Mouse (Mus musculus) heart, adult 2 months (tissue): ENCODE results near the gene Isca1. TPM values are rescaled to one million over a fixed set of nuclear protein-coding genes. Genes with fewer than 3 reads are reported as not detected.

ENCODE experiments used
- DNase-seq, 2 experiments: peaks; one replicate each; pipeline ENCODE4 v3.0.0; 2021
- H3K27ac ChIP-seq: fragments of 200-600 bp; 2 replicates; pipeline ENCODE4 v1.8.1; 2022
- H3K27me3 ChIP-seq: fragments of 200-500 bp; 2 replicates; pipeline ENCODE4 v1.6.1; 2012; ENCODE audit warnings: mild to moderate bottlenecking, low read length, inconsistent platforms, mixed read lengths; ENCODE audit not compliant: control insufficient read depth, insufficient read depth
- H3K36me3 ChIP-seq: fragments of 200-500 bp; 2 replicates; pipeline ENCODE4 v1.6.1; 2012; ENCODE audit warnings: low read length, inconsistent platforms; ENCODE audit not compliant: control insufficient read depth, insufficient read depth
- H3K4me1 ChIP-seq: fragments of 200-500 bp; 2 replicates; pipeline ENCODE4 v1.6.1; 2011; ENCODE audit warnings: low read length; ENCODE audit not compliant: control insufficient read depth, insufficient read depth
- H3K4me3 ChIP-seq: fragments of 200-600 bp; 2 replicates; pipeline ENCODE4 v1.8.1; 2022
- H3K79me2 ChIP-seq: fragments of 200-500 bp; replicated peaks from 2 replicates; pipeline ENCODE4 v1.6.1; 2012; ENCODE audit warnings: mild to moderate bottlenecking, inconsistent platforms, low read length, moderate library complexity, mixed read lengths; ENCODE audit not compliant: control insufficient read depth, insufficient read depth
- H3K9ac ChIP-seq: fragments of 200-500 bp; 2 replicates; pipeline ENCODE4 v1.6.1; 2012; ENCODE audit warnings: low read depth, mild to moderate bottlenecking, control low read depth, inconsistent platforms, low read length, mixed read lengths
- CTCF ChIP-seq: fragments of 200-600 bp; IDR thresholded peaks from 2 replicates; pipeline ENCODE4 v1.8.1; 2022; ENCODE audit warnings: antibody characterized with exemption, mild to moderate bottlenecking, moderate library complexity
- EP300 ChIP-seq: fragments of 200-500 bp; IDR thresholded peaks from 2 replicates; pipeline ENCODE4 v1.6.1; 2011; ENCODE audit warnings: low read depth, low read length, control low read depth; ENCODE audit not compliant: insufficient read depth
- POLR2A ChIP-seq: fragments of 200-500 bp; IDR thresholded peaks from 2 replicates; pipeline ENCODE4 v1.6.1; 2011; ENCODE audit warnings: mild to moderate bottlenecking, low read depth, low read length, control low read depth; ENCODE audit not compliant: insufficient read depth
- WGBS: fragments of 180-500 bp; shearing (Covaris S2); methylation state at CpG from one replicate; pipeline ENCODE4 v1.1.7; 2018; 5-methylcytosine and 5-hydroxymethylcytosine counted together
- intact Hi-C: fragments of 180-260 bp; cut with DNase I; formaldehyde crosslinking; loops from one replicate; pipeline ENCODE4 v1.15.1; 2025
- polyA plus RNA-seq: library from polyadenylated mRNA; depleted of rRNA; stranded (reverse); fragments of >200 nt; gene quantifications from 2 replicates; pipeline ENCODE4 v1.2.3, GENCODE M21; 2012
- total RNA-seq, 2 experiments: library from RNA; stranded (reverse); gene quantifications; 2 replicates each; pipeline ENCODE4 v1.2.3; 2021

Isca1 gene
- total and polyA plus RNA-seq, 3 experiments, result 233 to 326 (median 239) TPM

DNA sequence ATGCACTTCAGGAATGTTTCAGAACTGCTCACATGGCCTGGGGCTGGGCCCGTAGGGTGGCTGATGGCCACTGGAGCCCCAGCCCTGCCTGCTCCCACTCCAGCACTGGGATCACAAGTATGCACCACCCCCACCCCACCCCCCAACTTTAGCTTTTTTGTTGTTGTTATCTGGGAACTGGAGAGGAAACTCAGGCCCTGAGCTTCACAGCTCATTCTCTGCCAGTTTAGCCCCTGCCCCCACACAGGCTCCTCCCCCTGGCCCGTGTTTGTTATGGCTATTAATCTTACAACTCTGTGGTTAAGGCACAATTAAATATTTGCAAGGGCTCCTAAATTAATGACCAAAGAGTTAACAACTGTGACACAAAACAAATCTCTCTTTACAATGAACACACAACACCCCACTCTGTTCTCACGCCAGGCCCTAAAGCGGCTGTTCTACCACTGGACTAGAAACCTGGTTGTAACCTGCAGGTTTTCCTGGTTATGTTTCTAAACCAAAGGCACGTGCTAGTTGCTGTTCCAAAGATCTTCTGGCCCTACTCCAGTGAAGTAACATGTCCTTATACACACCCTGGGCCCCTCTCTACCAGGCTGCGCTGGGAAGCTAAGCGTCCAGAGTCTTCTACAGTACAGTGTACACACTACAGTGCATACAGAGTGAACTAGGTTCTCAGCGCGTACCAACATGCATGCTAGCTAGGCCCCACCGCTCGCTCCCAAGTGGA is 2.7 kb downstream of the Isca1 start:
- Histone ChIP-seq H3K27me3 (no peaks in the 10 kb centered on the region), H3K27ac (peak overlapping the region; percentile 6; the same call in 1 of the 2 replicates), H3K4me1 (peaks cover 30% of the 10 kb centered on the region), H3K36me3 (peaks cover 25% of the 10 kb centered on the region), H3K79me2 (peaks cover 15% of the 10 kb centered on the region), H3K9ac (peak overlapping the region; percentile 36; the same call in 1 of the 2 replicates), H3K4me3 (peak overlapping the region; percentile 17)
- intact Hi-C loops, result no loop called here
- DNase-seq, result no peak
- TF ChIP-seq EP300, result no peak
- no peak for TF ChIP-seq CTCF
- TF ChIP-seq POLR2A, result no peak
- 43% methylated on average over 11 of the region's 11 CpGs for WGBS

DNA sequence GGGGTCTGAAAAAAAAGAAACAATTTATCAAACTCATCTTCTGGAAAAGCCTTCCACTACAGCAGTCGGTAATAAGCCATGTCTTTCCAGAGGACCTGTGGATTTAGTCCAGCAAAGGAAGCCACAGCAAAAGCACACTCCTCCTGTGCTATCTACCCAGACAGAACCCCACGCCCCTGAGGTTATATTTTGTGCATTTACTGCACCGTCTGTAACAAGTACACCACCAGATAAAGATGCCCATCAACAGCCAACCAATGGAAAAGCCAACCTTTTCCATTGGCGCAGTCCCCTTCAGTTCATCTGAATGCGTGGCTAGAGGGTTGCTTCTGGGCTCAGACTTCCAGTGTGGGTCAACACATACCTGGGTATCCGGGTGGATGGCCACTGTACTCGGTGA is 6.8 kb downstream of the Isca1 start:
- peaks cover 11% of the 10 kb centered on the region for H3K79me2 ChIP-seq
- 70% methylated on average over 7 of the region's 7 CpGs for WGBS
- H3K9ac ChIP-seq, result no peak overlapping the region
- peaks cover 20% of the 10 kb centered on the region for H3K4me1 ChIP-seq
- H3K4me3 ChIP-seq, result no peak overlapping the region
- no peak for DNase-seq
- TF ChIP-seq POLR2A, result no peak
- no peak for TF ChIP-seq EP300
- peaks cover 22% of the 10 kb centered on the region for H3K36me3 ChIP-seq
- H3K27ac ChIP-seq, result no peak overlapping the region
- no peaks in the 10 kb centered on the region for H3K27me3 ChIP-seq
- intact Hi-C loops, result no loop called here

DNA sequence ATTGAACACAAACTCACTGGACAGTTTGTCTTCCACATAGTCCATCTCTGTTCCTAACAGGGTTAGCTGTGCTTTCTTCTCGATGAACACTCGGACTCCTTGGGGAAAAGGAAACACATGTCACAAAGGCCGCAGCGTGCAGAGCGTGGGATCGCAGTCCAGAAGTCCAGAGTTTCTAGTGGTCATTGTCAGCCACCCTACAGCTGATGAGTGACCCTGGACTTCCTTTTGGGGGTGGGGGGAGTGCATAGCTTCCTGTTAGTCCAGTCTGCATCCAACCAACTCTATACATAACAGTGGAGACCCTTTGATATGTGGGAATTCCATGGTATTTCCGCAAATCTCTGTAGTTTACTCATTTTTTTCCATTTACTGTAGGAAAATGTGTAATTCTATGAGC is 12.7 kb downstream of the Isca1 start:
- H3K4me1 ChIP-seq, result no peaks in the 10 kb centered on the region; the same call in 1 of the 2 replicates
- intact Hi-C loops, result no loop called here
- no peak overlapping the region; the same call in 1 of the 2 replicates for H3K27ac ChIP-seq
- H3K9ac ChIP-seq, result no peak overlapping the region
- peaks cover 6% of the 10 kb centered on the region for H3K36me3 ChIP-seq
- TF ChIP-seq CTCF (no peak), EP300 (no peak), POLR2A (no peak)
- 62% methylated on average over 7 of the region's 7 CpGs for WGBS
- no peak for DNase-seq
- no peaks in the 10 kb centered on the region for H3K27me3 ChIP-seq
- H3K4me3 ChIP-seq, result no peak overlapping the region
- H3K79me2 ChIP-seq, result no peaks in the 10 kb centered on the region

DNA sequence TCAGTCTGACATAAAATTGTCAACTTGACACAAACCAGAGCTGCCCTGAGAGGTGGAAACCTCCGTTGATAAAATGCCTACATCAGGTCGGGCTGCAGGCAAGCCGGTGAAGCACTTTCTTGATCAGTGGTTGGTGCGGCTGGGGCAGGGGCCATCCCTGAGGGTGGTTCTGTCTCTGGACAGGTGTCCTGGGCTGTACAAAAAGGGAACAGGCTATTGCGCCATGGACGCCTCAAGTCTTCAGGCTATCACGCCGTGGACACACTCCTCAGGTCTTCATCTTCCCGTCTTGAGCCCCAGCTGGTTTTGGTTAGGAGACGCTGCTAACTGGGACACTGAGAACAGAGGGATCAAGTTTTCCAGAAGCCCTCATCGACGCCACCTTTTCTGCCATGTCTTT is 19.3 kb downstream of the Isca1 start:
- Histone ChIP-seq H3K27ac (no peak overlapping the region), H3K36me3 (no peaks in the 10 kb centered on the region), H3K4me1 (no peaks in the 10 kb centered on the region), H3K4me3 (no peak overlapping the region), H3K27me3 (no peaks in the 10 kb centered on the region), H3K9ac (no peak overlapping the region), H3K79me2 (no peaks in the 10 kb centered on the region)
- WGBS, result 77% methylated on average over 12 of the region's 12 CpGs
- DNase-seq, result no peak
- intact Hi-C loops, result no loop called here
- TF ChIP-seq EP300, result no peak
- TF ChIP-seq POLR2A, result no peak
- TF ChIP-seq CTCF, result no peak

DNA sequence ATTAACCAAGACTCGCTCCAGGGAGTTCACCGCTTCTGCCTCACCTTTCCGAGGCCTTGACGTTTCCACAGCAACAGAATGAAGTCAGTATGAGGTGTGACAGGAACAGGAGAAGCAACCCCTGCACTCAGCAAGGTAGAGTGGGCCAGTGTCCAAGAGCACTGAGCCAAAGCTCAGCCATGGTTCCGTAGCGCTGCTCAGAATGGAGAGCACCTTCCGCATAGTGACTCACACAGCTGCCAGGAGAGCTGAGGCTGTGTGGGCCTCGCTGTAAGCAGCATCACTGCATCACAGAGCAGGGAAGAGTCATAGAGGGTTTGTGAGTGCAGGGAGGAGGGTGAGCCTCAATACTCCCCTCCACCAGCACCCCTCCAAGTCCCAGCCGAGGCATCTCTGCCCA is 22.9 kb downstream of the Isca1 start, which contains the start of gene 1700014D04Rik:
Gene 1700014D04Rik (minus strand): TSS at position 42 of the 400 bp plus-strand sequence.
- WGBS, result 83% methylated on average over 9 of the region's 9 CpGs

DNA sequence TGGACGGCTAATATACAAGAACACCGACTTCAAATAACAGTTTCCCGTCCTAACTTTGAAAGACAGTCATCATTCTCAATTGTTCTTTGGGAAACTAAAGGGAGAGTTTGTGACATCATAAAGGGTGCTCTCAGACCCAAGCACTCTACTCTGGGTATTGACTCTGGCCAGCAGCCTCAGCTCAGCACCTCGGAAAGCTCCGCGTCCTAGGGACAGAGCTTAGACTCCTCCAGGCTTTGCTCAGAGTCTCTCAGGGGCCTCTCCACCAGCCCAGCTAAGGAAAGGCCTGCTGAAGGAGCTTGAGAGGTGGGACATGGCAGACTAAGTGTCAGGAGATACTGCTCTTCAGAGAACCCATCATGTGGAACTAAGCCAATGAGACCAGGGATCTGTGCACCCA is 23.4 kb downstream of the Isca1 start:
- Histone ChIP-seq H3K27ac (no peak overlapping the region), H3K4me1 (no peaks in the 10 kb centered on the region), H3K36me3 (no peaks in the 10 kb centered on the region), H3K4me3 (no peak overlapping the region), H3K27me3 (no peaks in the 10 kb centered on the region), H3K9ac (no peak overlapping the region), H3K79me2 (no peaks in the 10 kb centered on the region)
- WGBS, result 73% methylated on average over 6 of the region's 6 CpGs
- DNase-seq, result no peak
- intact Hi-C loops, result no loop called here
- TF ChIP-seq EP300, result no peak
- TF ChIP-seq CTCF, result no peak
- TF ChIP-seq POLR2A, result no peak

More for the DNA sequence above, 22.9 kb downstream of the Isca1 start, which contains the start of gene 1700014D04Rik:
- no peaks in the 10 kb centered on the region for H3K27me3 ChIP-seq
- H3K36me3 ChIP-seq, result no peaks in the 10 kb centered on the region
- DNase-seq, result no peak
- no peaks in the 10 kb centered on the region for H3K79me2 ChIP-seq
- H3K4me1 ChIP-seq, result no peaks in the 10 kb centered on the region
- no peak within 1 kb of the TSS for H3K9ac ChIP-seq
- TF ChIP-seq CTCF, result no peak
- no peak within 1 kb of the TSS for H3K27ac ChIP-seq
- no peak within 1 kb of the TSS for H3K4me3 ChIP-seq
- intact Hi-C loops, result no loop called here
